Mouse (Mus musculus): ENCODE data around the gene Fadd.
A peak's percentile ranks its signal among the peaks of the same experiment; 100 is the strongest.

Gene Fadd

GRCm38 (mm10) chr7:144582284-144582980, at the start of gene Fadd:
Gene Fadd (minus strand): TSS chr7:144582463.
- peak; percentile 96 for DNase-seq (ENCODE audit: low read depth, low spot score)

DNA sequence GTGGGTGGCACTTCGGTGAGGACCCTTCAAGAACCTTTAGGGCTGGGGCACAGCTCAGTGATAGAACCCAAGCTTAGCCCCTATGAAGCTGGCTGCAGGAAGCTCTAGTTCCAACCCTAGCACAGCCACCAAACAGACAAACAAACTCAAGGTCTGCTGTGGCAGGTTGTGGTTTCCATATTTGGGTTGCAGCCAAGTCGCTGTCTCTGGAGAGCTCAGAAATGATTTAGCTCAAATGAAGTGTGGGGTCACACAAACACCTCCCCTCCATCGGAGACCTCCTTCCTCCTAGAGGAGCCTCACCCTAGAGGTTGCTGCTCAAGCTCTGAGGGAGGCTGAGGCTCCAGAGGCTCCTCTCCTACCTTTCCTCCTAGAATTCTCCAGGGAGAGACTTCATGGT, 48.4 kb upstream of the Fadd start:
- DNase-seq (ENCODE audit: low read depth, low spot score): no peak

GRCm38 (mm10) chr7:144628334-144628915, 46.2 kb upstream of the Fadd start:
- no peak for DNase-seq (ENCODE audit: low read depth, low spot score)

- no peak for DNase-seq (ENCODE audit: low read depth, low spot score)
Observed at GRCm38 (mm10) chr7:144627606-144628333, 45.5 kb upstream of the Fadd start.

DNA sequence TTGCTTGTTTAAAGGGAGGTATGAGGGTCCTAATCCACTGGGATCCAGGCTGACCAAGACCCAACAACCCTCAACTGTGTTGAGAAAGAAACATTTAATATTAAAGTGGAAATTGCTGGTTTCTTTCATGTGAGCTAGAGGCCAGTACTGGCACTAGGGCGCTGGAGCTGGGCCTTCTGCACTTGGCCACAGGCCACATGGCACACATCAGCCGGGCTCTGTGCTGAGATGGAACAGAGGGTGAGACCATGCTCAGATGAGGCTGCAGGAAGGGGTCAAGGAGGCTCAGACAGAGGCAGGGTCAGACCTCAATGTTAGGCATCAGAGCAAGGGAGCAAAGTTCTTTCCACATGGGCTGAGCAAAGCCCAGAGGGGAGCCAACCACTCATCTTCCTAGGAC, 43.8 kb upstream of the Fadd start:
- DNase-seq (ENCODE audit: low read depth, low spot score): peak; percentile 39

DNA sequence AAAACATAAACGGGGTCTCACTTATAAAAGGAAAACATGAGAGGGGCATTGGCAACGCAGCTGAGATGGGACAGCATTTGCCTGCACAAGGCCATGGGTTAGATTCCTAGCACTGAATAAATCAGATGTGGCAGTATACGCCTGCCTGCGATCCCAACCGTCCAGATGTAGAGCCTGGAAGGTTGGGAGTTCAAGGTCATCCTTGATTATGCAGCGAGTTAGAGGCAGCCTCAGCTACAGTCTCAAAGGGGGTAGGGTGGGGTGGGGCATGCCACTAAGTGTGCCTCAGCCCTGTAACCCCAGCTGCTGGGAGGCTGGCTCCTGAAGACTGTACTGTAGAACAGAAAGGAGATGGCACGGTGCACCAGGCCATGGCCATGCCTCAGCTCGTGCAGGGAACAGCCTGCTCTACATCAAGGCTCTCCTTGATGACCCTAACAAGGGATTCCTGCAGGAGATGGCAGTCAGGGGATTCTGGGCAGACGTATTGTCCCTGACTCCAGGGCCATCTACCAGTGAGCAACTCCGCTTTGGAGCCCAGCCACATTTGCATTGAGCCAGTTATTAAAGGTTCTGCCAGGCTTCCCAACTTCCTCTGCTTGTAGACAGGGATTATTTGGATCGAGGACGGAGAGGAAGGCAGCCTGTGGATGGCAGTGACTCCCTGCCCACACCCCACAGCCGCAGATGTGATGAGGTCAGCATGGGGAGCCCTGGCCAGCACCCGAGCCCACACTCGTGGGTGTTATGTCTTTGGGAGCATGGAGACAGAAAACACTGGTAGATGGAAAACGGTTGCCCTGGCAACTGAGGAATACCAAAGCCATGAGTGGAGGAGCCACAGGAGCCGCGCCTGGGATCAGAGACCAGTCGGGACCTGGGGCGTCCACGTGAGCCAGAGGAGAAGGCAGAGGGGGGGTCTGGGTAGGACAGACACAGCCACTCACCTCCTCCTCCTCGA, 38.7 kb upstream of the Fadd start:
- peak; percentile 57 for DNase-seq (ENCODE audit: low read depth, low spot score)

DNA sequence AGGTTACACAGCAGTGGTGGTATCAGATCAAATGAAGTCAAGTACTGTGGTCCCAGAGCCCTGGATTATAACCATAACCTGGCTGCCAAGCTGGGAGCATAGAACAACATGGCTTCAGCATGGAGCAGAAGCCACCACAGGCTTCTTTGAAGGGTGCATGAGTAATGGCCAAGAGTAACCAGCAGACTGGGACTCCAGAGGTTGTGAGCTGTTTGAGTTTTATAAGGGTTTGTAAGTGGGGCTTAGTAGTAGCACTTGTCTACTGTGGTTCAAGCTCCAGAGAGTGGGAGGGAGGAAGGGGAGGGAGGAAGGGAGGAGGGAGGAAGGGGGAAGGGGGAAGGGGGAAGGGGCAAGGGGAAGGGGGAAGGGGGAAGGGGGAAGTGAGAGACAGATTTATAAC, 38.1 kb upstream of the Fadd start:
- DNase-seq (ENCODE audit: low read depth, low spot score): no peak

GRCm38 (mm10) chr7:144615343-144615742, 33.1 kb upstream of the Fadd start:
- no peak for DNase-seq (ENCODE audit: low read depth, low spot score)

DNA sequence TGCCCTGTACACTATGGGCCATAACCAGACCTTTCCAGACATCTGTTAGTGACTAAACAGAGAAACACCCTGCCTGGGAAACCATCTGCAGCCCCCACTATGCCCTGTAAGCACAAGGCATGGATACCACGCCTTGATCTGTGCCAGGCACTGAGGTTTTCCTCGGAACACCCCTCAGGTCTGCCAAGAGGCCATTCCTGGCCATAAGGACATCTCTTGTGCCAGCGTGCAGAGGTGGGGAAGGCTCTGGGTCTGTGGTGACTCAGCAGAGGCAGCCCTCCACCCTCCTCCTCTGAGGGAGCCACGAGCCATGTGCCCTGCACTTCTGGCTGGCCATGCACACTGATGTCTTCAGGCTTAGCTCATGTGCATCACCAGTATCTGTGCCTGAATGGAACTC, 30.6 kb upstream of the Fadd start:
- no peak for DNase-seq (ENCODE audit: low read depth, low spot score)

GRCm38 (mm10) chr7:144612351-144612750, 30.1 kb upstream of the Fadd start:
- DNase-seq (ENCODE audit: low read depth, low spot score): no peak

GRCm38 (mm10) chr7:144611595-144611994, 29.3 kb upstream of the Fadd start:
- no peak for DNase-seq (ENCODE audit: low read depth, low spot score)

DNA sequence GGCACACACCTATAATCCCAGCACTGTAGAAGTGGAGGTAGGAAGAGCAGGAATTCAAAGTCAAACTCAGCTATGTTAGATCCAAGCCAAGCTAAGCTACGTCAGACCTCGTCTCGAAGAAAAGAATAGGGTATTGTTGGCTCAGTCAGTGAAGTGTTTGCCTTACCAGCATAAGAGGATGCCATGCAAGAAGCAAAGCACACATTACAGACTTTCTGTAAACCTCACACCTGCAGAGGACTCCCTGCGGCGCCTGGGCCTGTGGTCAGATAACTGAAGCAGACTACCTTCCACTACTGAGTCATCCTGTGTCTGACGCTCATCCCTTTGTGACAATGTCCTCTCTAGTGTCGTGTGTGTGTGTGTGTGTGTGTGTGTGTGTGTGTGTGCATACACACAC, 27.3 kb upstream of the Fadd start:
- no peak for DNase-seq (ENCODE audit: low read depth, low spot score)

DNA sequence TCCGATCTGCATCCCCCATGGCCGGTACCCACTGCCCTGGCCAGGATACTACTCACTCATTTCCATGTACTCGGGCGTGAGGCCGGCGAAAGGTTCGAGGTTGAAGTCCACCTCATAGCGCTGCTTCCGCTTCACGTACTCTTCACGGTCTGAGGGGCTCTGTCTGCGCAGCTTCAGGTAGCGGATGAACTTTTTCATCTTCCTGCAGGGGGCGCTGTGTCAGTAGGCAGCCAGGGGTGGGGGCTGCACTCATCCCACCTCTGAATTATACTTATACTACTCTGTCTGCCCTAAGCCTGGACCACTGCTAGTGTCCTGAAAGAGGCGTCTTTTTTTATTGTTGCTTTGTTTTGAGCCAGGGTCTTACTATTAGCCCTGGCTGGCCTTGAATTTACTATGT, 25.6 kb upstream of the Fadd start:
- no peak for DNase-seq (ENCODE audit: low read depth, low spot score)

DNA sequence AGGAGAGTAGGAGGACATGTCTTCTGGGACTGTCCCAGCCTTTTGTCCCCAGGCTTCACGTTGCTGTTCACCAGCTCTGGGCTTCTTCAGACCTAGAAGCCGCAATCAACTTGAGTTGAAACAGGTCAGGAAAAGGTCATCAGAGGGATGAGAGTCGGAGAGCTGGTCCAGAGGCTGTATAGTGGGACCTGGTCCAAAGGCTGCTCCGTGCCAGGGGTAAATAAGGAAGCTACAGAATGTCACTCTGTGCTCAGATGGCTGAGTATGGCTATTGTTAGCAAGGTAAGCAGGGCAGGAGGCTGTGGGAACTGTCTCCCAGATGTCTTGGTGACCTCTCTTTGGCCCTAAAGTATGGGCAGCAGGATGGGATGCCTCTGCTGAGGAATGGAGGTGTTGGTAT, 22.5 kb upstream of the Fadd start:
- no peak for DNase-seq (ENCODE audit: low read depth, low spot score)

GRCm38 (mm10) chr7:144604291-144604690, 22.0 kb upstream of the Fadd start:
- no peak for DNase-seq (ENCODE audit: low read depth, low spot score)

GRCm38 (mm10) chr7:144600333-144600900, 18.2 kb upstream of the Fadd start:
- DNase-seq (ENCODE audit: low read depth, low spot score): no peak

- DNase-seq (ENCODE audit: low read depth, low spot score): peak; percentile 36
Observed at GRCm38 (mm10) chr7:144589508-144589907, 7.2 kb upstream of the Fadd start.

- peak; percentile 63 for DNase-seq (ENCODE audit: low read depth, low spot score)
Observed at GRCm38 (mm10) chr7:144587291-144587690, 5.0 kb upstream of the Fadd start.

DNA sequence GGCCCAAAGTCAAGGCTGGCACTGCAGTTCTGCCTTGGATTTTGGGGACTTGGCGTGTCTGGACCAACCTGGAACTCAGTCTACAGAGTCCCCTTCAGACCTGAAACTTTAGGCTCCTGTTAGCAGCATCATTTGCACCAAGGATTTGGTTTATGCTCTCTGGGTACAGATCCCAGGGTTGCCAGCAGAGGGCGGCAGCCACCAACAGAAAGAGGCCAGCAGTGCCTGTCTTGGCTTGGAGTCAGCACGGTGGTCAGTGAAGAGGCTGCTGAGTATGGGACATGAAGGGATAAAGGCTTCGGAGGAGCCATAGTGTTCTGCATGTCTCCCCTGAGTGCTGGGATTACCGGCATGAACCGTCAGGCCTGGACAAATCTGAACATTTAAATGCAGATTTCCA, 3.4 kb upstream of the Fadd start:
- DNase-seq (ENCODE audit: low read depth, low spot score): peak; percentile 29

DNA sequence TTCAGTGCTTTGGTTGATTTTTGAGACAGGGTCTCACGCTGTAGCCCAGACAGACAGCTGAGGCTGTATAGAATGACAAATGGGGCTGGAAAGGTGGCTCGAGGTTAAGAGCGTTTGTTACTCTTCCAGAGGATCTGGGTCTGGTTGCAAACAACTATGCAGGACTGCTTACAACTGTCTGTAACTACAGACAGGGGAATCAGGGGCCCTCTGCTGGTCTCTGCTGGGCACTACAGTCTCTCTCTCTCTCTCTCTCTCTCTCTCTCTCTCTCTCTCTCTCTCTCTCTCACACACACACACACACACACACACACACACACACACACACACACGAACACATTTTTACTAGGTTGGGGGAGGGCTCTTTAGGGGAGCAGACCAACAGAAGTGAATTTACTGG, 1.4 kb upstream of the Fadd start:
- peak; percentile 85 for DNase-seq (ENCODE audit: low read depth, low spot score)

DNA sequence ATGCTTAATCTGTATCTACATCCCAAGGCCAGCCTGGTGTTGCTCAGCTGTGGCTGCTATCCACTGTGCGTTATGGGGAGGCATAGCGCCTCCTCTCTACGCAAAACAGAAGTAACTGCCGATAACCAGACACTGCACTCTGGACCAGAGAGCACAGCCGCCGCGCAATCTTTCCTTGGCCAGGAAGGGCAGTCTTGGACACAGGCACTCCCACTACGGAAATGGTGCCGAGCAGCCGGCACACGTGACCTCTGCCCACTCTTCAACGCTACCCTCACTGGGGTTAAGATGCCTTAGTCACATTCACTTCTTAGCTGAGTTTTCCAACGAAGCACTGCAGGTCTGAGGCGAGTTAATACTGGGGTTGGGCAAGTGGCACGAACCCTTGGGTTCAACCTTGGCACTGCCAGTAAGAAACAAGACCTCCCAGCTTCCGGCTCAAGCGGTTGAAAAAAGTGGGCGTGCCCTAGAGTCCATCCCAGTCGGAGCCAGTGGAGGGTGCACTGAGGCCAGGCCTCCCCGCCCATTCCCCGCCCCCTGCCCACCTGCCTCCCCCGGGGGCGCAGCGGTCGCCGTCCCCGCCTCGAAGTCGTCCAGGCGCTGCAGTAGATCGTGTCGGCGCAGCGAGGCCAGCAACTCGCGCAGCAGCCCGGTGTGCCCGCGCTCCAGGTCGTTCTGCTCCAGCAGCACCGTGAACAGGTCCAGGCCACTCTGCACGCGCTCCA, 542 bp downstream of the Fadd start:
- DNase-seq (ENCODE audit: low read depth, low spot score): peak; percentile 81

Measured in brain, adult 2 months (tissue).